Mouse (Mus musculus) kidney, adult 11 months (tissue): ENCODE measurements around the gene 4930512M02Rik.

Experiments used
- DNase-seq: peaks from one replicate; pipeline ENCODE4 v3.0.0; 2022

The 4930512M02Rik gene

DNA sequence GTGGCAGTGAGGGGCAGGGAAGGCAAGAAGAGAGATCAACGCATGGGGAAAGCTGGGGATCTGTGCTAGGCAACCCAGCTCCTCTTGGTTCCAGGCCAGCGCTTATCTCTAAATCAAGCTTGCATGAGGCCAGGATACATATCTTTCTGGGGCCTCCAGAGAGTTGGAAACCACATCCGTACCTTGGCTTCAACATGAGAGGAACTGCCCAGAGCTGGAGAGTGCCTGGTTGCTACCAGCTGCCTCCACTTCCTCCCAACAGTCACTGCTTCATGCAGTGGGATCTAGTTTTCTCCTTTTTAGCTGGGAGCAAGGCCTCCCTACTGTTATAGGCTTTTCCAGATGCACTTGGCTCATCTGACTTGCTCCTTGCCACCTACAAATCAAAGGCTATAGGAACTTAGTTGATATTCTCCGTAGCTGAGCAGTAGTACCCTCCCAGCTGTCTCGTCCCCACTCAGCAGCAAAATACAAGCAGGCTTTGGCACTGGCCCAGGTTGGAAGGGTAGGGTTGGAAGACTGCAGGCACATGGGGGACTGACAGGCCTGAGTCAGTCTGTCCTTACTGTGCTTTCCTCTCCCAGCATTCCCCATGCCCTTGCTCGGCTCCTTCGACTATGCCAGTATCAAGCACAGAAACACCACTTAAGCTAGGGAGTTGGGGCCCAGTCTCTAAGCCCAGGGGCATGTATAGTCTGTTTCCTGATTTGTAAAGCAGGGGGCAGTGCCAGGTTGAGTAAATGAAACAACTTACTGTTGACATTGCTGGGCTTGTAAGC lies 63.2 kb downstream of the 4930512M02Rik start:
- DNase-seq = no peak

DNA sequence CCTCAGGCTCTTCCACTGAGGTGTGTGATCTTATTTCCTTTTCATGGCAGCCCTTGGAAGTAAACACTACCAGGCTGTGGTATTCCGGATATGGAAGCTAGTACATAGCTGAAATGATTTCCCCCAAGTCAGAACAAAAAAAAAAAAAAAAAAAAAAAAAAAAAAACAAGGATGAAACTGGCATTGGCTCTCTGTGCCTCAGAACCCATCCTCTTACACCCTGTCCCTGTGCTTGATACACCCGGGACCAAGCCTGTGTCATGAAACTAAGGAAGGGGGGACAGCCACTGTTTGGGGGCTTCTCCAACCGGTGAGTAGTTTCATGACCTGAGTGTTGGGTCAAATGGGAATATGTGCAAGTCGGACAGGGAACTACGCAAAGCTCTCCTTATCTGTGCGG lies 66.5 kb downstream of the 4930512M02Rik start:
- DNase-seq = no peak

DNA sequence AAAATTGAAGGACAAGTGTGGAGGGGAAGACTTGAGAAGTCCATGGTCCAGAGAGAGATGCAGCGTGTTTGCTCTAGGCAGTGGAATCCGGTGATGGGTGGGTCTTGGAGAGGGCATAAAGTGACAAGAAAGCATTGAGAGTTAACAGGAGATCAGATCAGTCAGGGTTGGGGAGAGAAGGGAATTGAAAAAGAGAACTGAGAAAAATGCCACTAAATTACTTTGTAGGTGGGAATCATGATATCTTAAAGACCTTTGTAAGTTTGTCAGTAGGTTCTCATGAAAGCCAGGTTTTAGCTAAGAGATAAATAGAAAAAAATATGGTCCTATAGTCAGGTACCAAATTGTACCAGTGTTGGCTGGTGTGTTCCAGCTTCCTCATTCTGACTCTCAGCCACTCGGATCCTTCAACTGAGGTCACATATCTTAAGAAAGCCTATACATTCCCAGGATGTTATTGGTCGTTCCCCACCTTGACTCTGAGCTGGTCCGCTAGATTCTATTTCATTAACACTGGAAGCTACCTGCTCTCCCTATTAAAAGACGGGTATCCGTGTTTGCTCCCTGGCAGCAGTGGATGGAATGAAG lies 68.4 kb downstream of the 4930512M02Rik start:
- DNase-seq = no peak

DNA sequence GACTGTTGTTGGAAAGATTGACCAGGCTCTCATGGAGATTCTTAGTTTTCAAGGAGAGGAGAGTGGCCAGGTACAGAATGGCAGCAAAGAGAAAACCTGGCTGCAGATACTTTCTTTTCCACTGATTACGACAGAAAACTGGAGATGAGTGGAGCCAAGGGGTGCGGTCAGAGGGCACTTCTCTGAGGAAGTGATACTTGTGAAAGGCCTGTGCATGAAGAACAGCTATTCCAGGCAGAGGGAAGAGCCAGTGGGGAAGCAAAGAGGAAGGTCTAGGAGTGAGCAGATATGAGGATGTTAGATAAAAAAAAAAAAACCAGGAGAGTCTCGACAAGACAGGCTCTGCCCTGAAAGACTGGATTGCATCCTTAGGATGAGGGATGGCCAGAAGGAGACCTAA lies 69.0 kb downstream of the 4930512M02Rik start:
- no peak for DNase-seq

DNA sequence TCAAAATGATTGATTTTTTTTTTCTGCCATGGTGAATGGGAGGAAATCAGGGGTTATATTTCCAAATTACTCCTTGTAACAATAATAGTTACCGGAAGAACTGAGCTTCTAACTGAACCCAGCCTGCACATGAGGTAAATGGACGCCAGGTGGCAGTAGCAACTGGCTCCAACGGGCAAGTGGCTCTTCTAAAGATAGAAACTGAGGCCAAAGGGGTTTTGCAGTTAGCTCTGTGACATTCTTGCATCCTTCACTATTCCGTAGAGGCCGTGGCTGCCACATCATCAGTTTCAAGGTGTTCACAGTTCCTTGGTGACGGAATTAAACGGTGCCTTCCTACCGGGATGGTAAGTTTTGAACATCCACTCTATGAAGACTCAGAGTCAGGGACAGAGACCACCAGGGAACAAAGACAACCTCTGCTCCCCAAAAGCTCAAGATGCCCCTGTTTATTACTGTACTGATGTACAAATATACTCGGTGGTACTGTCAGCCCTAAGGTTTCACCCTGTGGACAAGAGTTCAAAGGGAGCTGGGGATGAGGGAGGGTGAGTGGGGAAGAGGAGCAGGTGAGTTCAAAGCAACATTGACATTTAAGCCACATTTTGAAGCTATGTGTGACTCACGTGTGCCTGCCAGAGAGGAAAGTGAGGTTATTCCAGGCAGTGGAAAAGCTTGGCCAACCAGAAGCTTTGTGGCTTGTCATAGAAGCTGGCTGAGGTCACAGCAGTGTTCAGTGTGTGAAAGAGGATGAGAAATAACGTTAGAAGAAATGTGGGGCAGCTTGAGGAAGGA lies 70.3 kb downstream of the 4930512M02Rik start:
- no peak for DNase-seq

- no peak for DNase-seq
Observed at GRCm38 (mm10) chr11:11556186-11556585, 71.4 kb downstream of the 4930512M02Rik start.

- peak; percentile 36 for DNase-seq
Observed at GRCm38 (mm10) chr11:11555563-11555962, 72.1 kb downstream of the 4930512M02Rik start.

DNA sequence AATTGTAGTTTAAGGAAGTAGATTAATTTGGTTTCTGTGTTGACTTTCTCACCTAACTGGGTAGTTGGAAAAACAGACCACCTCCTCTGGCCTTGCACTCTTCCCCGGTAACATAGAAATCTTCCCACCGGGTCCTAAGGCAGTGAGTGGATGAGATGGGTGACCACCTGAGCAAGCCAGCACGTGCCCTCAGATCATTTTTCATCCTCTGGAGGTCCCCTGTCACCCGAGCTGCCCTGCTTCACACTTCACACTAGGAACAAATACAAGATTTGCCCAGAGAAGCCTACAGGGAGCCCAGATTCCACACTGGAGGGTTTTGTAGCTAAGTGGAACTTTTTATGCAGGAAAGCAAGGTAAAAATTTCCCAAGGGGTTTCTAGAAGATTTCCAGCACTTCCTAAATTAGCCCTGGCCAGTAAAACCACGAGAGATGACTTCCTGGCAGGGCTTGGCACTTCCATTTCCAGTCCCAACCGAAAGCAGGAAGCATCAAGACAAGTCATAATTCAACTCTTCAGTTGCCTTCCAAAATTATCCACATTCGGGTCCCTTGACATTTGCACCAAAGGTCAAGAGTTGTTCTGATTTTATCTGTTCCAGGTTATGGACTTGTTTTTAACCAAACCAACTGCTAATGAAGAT lies 79.9 kb downstream of the 4930512M02Rik start:
- DNase-seq = peak; percentile 49

DNA sequence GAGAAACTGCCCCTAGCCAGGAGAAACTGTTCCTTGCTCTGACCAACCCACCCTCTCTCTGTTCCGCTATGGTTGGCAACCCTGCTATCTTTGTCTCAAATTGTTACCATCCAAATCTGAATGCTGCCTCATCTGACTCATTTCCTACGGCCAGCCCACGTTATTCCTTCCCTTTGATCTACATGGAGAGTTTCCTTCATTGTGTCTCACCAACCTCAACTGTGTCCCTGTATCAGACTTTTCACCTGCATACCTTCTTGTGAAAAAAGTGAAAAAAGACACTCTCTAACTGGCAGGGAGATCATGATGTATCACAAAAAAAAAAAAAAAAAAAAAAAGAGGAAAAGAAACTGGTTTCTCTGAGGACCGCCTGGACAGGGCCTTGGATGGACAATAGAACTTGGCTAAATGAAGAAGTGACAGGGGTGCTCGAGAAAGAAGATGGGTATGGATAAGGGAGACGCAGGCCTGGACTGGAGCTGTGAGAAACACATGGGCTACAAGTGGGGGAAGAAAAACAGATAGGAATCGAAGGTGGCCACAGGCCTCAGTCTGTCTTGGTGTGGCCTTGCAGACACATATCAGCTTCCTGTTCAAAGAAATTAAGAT lies 80.6 kb downstream of the 4930512M02Rik start:
- DNase-seq = no peak

GRCm38 (mm10) chr11:11545948-11546347 lies 81.7 kb downstream of the 4930512M02Rik start:
- no peak for DNase-seq
